Mouse (Mus musculus) embryonic fibroblast, embryonic 13.5 days (primary cell): ENCODE measurements at regions not wholly inside any gene's neighbourhood (a gene's known extent, or its start where the extent isn't known, plus 50 kb on each side); places are given as distances from the start of the nearest gene placed in this dataset.

Experiments
- H3K27ac ChIP-seq: 2 replicates; pipeline ENCODE4 v1.5.1; 2012; ENCODE audit warnings: low read length, control low read depth, inconsistent platforms; ENCODE audit not compliant: insufficient read depth
- H3K4me1 ChIP-seq: 2 replicates; pipeline ENCODE4 v1.6.1; 2011; ENCODE audit warnings: low read length; ENCODE audit not compliant: control insufficient read depth, insufficient read depth
- H3K4me3 ChIP-seq: 2 replicates; pipeline ENCODE4 v1.5.1; 2011; ENCODE audit warnings: mild to moderate bottlenecking, control low read depth, low read length; ENCODE audit not compliant: insufficient read depth
- CTCF ChIP-seq: IDR thresholded peaks from 2 replicates; pipeline ENCODE4 v1.5.1; 2011; ENCODE audit warnings: mild to moderate bottlenecking, control low read depth, low read length, moderate library complexity, borderline replicate concordance; ENCODE audit not compliant: insufficient read depth
- POLR2A ChIP-seq: IDR thresholded peaks from 2 replicates; pipeline ENCODE4 v1.6.1; 2011; ENCODE audit warnings: low read depth, mild to moderate bottlenecking, control low read depth, low read length, moderate library complexity

- no peak for TF ChIP-seq CTCF
- no peak for TF ChIP-seq POLR2A
- Histone ChIP-seq H3K4me3 (no peak overlapping the region), H3K4me1 (0 out of 2 replicates have a peak, but pooled peaks cover 3% of the 10 kb centered on the region), H3K27ac (no peak overlapping the region)
Measured at GRCm38 (mm10) chr6:22423070-22423980, 67.3 kb upstream of the Fam3c start.

GRCm38 (mm10) chr6:22421551-22421950 lies 65.5 kb upstream of the Fam3c start:
- TF ChIP-seq CTCF (no peak), POLR2A (no peak)
- Histone ChIP-seq H3K27ac (no peak overlapping the region; the same call in 1 of the 2 replicates), H3K4me1 (0 out of 2 replicates have a peak, but pooled peaks cover 3% of the 10 kb centered on the region)

GRCm38 (mm10) chr6:22418279-22418678 lies 62.2 kb upstream of the Fam3c start:
- Histone ChIP-seq H3K4me1 (0 out of 2 replicates have a peak, but pooled peaks cover 3% of the 10 kb centered on the region), H3K4me3 (no peak overlapping the region), H3K27ac (no peak overlapping the region)
- no peak for TF ChIP-seq CTCF
- no peak for TF ChIP-seq POLR2A

More at GRCm38 (mm10) chr6:22421551-22421950, 65.5 kb upstream of the Fam3c start:
- no peak overlapping the region for H3K4me3 ChIP-seq

- TF ChIP-seq CTCF (no peak), POLR2A (no peak)
Measured at GRCm38 (mm10) chr6:22417189-22417588, 61.1 kb upstream of the Fam3c start.

GRCm38 (mm10) chr6:22411796-22412195 lies 55.8 kb upstream of the Fam3c start:
- Histone ChIP-seq H3K4me3 (no peak overlapping the region), H3K4me1 (no peaks in the 10 kb centered on the region), H3K27ac (no peak overlapping the region)
- TF ChIP-seq CTCF (no peak), POLR2A (no peak)

More at GRCm38 (mm10) chr6:22417189-22417588, 61.1 kb upstream of the Fam3c start:
- no peak overlapping the region for H3K4me3 ChIP-seq
- 0 out of 2 replicates have a peak, but pooled peaks cover 3% of the 10 kb centered on the region for H3K4me1 ChIP-seq
- H3K27ac ChIP-seq, result no peak overlapping the region

GRCm38 (mm10) chr6:22408808-22409589 lies 53.0 kb upstream of the Fam3c start:
- no peak for TF ChIP-seq POLR2A
- TF ChIP-seq CTCF, result no peak
- no peak overlapping the region for H3K4me3 ChIP-seq
- no peaks in the 10 kb centered on the region for H3K4me1 ChIP-seq
- no peak overlapping the region for H3K27ac ChIP-seq
